ENCODE assay signal across 16 mouse cellular contexts in the genomic region with DNA sequence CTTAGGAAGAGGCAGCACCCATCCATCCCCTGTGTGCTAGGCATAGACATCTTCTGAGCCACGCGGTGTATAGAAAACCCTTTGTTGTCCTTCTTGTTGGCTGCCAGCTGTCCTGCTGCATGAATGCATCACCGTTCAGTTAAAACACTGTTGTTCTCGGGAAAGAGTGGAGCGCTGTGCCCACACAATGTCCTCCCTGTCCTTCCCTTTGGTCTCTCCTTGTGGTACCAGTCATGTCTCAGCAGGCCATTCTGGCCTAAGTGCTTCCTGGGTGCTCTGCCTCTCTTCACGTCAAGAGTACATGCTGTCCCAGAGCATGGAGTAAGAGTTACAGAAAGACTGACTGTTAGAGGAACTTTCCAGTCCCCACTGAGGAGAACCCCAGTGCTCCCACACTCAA. TPM values are rescaled to one million over a fixed set of nuclear protein-coding genes. Genes with fewer than 3 reads are reported as not detected.
A peak's percentile ranks its signal among the peaks of the same experiment; 100 is the strongest.
DNase-seq lines count a peak whose midpoint lies in the region; ATAC-seq and TF ChIP-seq lines count a peak whose summit lies in the region.
"Had no signal": no experiment of that assay in that cellular context is flagged by ENCODE, and none has a peak within 500 bp of the region (broad histone marks: within the 10 kb centered on the region; RNA-seq: fewer than 3 reads in every experiment).

No protein-coding gene starts in this region.

- H3K9me3 ChIP-seq in intestine, postnatal 0 days (ENCODE audit: control insufficient read depth), result no peaks in the 10 kb centered on the region
- H3K9me3 ChIP-seq: embryonic facial prominence, embryonic 12.5 days; limb, embryonic 13.5 days; megakaryocyte, embryonic 14.5 days; neural tube, embryonic 13.5 days had no signal

- H3K4me2 ChIP-seq in intestine, postnatal 0 days (replicated peaks; ENCODE audit: low read depth), result no peak overlapping the region
- H3K4me2 ChIP-seq: embryonic facial prominence, embryonic 12.5 days; limb, embryonic 13.5 days; neural tube, embryonic 13.5 days had no signal

- intact Hi-C loops in left cerebral cortex, postnatal 4 days (cut with DNase I), result no loop called here
- intact Hi-C loops in heart, adult 2 months (cut with DNase I), result no loop called here

- peak overlapping the region; percentile 91 for H3K27ac ChIP-seq in intestine, postnatal 0 days (ENCODE audit: low read depth, low read length)
- H3K27ac ChIP-seq in heart, adult 2 months, result no peak overlapping the region
- H3K27ac ChIP-seq: embryonic facial prominence, embryonic 12.5 days; limb, embryonic 13.5 days; neural tube, embryonic 13.5 days had no signal

- no peaks in the 10 kb centered on the region for H3K27me3 ChIP-seq in intestine, postnatal 0 days (replicated peaks; ENCODE audit: control insufficient read depth, insufficient read depth, low read length)
- no peaks in the 10 kb centered on the region for H3K27me3 ChIP-seq in heart, adult 2 months (ENCODE audit: control insufficient read depth, insufficient read depth, low read length)
- H3K27me3 ChIP-seq: embryonic facial prominence, embryonic 12.5 days; limb, embryonic 13.5 days; neural tube, embryonic 13.5 days; Patski had no signal

- H3K4me3 ChIP-seq in intestine, postnatal 0 days (ENCODE audit: low read depth, low read length), result no peak overlapping the region
- no peak overlapping the region for H3K4me3 ChIP-seq in heart, adult 2 months
- H3K4me3 ChIP-seq: embryonic facial prominence, embryonic 12.5 days; limb, embryonic 13.5 days; megakaryocyte, embryonic 14.5 days; neural tube, embryonic 13.5 days had no signal

- no peaks in the 10 kb centered on the region for H3K36me3 ChIP-seq in intestine, postnatal 0 days (ENCODE audit: control insufficient read depth, insufficient read depth)
- H3K36me3 ChIP-seq in heart, adult 2 months (ENCODE audit: control insufficient read depth, insufficient read depth, low read length), result no peaks in the 10 kb centered on the region
- H3K36me3 ChIP-seq: embryonic facial prominence, embryonic 12.5 days; limb, embryonic 13.5 days; neural tube, embryonic 13.5 days had no signal

- 0 out of 2 replicates have a peak overlapping the region, but pooled peaks have one; percentile 34 for H3K9ac ChIP-seq in intestine, postnatal 0 days (ENCODE audit: low read depth, low read length)
- no peak overlapping the region for H3K9ac ChIP-seq in heart, adult 2 months (ENCODE audit: low read depth, low read length)
- H3K9ac ChIP-seq: embryonic facial prominence, embryonic 12.5 days; limb, embryonic 13.5 days; neural tube, embryonic 13.5 days had no signal

- H3K79me2 ChIP-seq in heart, adult 2 months (replicated peaks; ENCODE audit: control insufficient read depth, insufficient read depth, low read length), result no peaks in the 10 kb centered on the region

- ATAC-seq in frontal cortex, adult (ENCODE audit: low TSS enrichment), result peak; percentile 58
- ATAC-seq in intestine, postnatal 0 days, result peak; percentile 39
- ATAC-seq: Patski had no signal

- DNase-seq in frontal cortex, adult 2 months (ENCODE audit: extremely low spot score in 1 of 2, low spot score in 1 of 2), result no peak
- peak; percentile 43 to 62 for DNase-seq in left cerebral cortex, adult 9 months (ENCODE audit: low spot score in 2 of 2)
- DNase-seq in left cerebral cortex, postnatal 4 days, result no peak
- DNase-seq in brain, embryonic 14.5 days (ENCODE audit: low read depth), result peak; percentile 22
- no peak for DNase-seq in heart, adult 2 months
- no peak for DNase-seq in liver
- DNase-seq: adrenal gland, postnatal 36 days; cerebellum, postnatal 36 days; lung, adult 18-20 months had no signal

- no peak for TF ChIP-seq POLR2A in brain, embryonic 14.5 days (IDR thresholded peaks at IDR 0.05; ENCODE audit: borderline replicate concordance, extremely low read depth, insufficient read depth, insufficient read length, poor library complexity, severe bottlenecking)
- no peak for TF ChIP-seq POLR2A in heart, adult 2 months (IDR thresholded peaks at IDR 0.05; ENCODE audit: insufficient read depth, low read depth, low read length)

- 48% methylated on average over 6 of the region's 6 CpGs for WGBS in intestine, postnatal 0 days
- WGBS in heart, adult 2 months, result 86% methylated on average over 6 of the region's 6 CpGs

- no peak for TF ChIP-seq CTCF in brain, embryonic 14.5 days (IDR thresholded peaks at IDR 0.05; ENCODE audit: borderline replicate concordance, extremely low read depth, insufficient read depth, insufficient read length)
- TF ChIP-seq CTCF in intestine, postnatal 0 days (IDR thresholded peaks at IDR 0.05; ENCODE audit: low read depth), result no peak
- TF ChIP-seq CTCF in heart, adult 2 months (IDR thresholded peaks at IDR 0.05), result no peak

- peaks cover 10% of the 10 kb centered on the region; the same call in 1 of the 2 replicates for H3K4me1 ChIP-seq in intestine, postnatal 0 days (replicated peaks; ENCODE audit: control insufficient read depth, insufficient read depth, low read length)
- peaks cover 2% of the 10 kb centered on the region; the same call in 1 of the 2 replicates for H3K4me1 ChIP-seq in heart, adult 2 months (ENCODE audit: control insufficient read depth, insufficient read depth, low read length)
- H3K4me1 ChIP-seq: embryonic facial prominence, embryonic 12.5 days had no signal

- no peak for TF ChIP-seq EP300 in heart, adult 2 months (IDR thresholded peaks at IDR 0.05; ENCODE audit: insufficient read depth, low read depth, low read length)

RNA-seq across cellular contexts. Expression of gene Map7, which starts 54.5 kb away (rescaled TPM):
- 70.1 and 73.5 TPM in 2 replicates for polyA plus RNA-seq in frontal cortex, adult 2 months (2012; rRNA removed)
- 10 to 100 TPM; 12.6 to 19.4 TPM for total RNA-seq in left cerebral cortex, postnatal 4 days (2021)
- polyA plus RNA-seq in brain, embryonic 14.5 days (2012; rRNA removed), result 3.2 and 6.7 TPM in 2 replicates
- 47.0 and 55.7 TPM in 2 replicates for polyA plus RNA-seq in intestine, postnatal 0 days (2015; fragmentation: Nextera tagmentation; extraction: Ambion mirVana)
- 10 to 100 TPM; 17.9 to 19.3 TPM for total RNA-seq in heart, adult 2 months (2021)
- polyA plus RNA-seq in heart, adult 2 months (2012; rRNA removed), result 5.8 and 6.6 TPM in 2 replicates

Comparison
In these comparisons a context has a peak if more than half of its experiments do, and no peak if none do; other contexts are left out.
1. DNase-seq: peak in left cerebral cortex, adult 9 months (2 of 2) and brain, embryonic 14.5 days (single experiment); none in frontal cortex, adult 2 months (0 of 2), left cerebral cortex, postnatal 4 days (single experiment), heart, adult 2 months (0 of 2) and liver (single experiment).